Comparison of ENCODE assay signal across 22 mouse cellular contexts in genomic region chr5:113070017-113070416, GRCm38 (mm10). TPM values are rescaled to one million over a fixed set of nuclear protein-coding genes. Genes with fewer than 3 reads are reported as not detected.
"Had no signal": no experiment of that assay in that cellular context is flagged by ENCODE, and none has a peak within 500 bp of the region (broad histone marks: within the 10 kb centered on the region; RNA-seq: fewer than 3 reads in every experiment).

TSS of gene Crybb2 (minus strand) at chr5:113070117.

- DNase-seq: left cerebral cortex, postnatal 4 days; liver; liver, embryonic 13.5 days; liver, postnatal 0 days; lung, adult 18-20 months; lung, adult 2 months; lung, embryonic 14.5 days; lung, postnatal 10 days; lung, postnatal 14 days; lung, postnatal 36 days; lung, postnatal 4 days; midbrain, embryonic 14.5 days had no signal

RNA-seq across cellular contexts. Expression of gene Crybb2, which starts in this region (rescaled TPM):
- total RNA-seq: left cerebral cortex, postnatal 10 days; left cerebral cortex, postnatal 14 days; left cerebral cortex, postnatal 25 days; left cerebral cortex, postnatal 36 days; left cerebral cortex, postnatal 4 days; liver, adult 2 months; megakaryocyte progenitor cell, adult 5-6 weeks; megakaryocyte, adult 5-6 weeks; megakaryocyte-erythroid progenitor cell, adult 5-6 weeks; midbrain, postnatal 0 days; monocyte, adult 5-6 weeks had no signal
